Mouse (Mus musculus) MEL (cell line): ENCODE measurements around the gene Gm13288.
"Not testable (repeated sequence)": the region's sequence is repeated elsewhere in the genome, so short reads cannot be mapped to it uniquely, and the experiment has no call there.

Experiments used
- CTCF ChIP-seq, 3 experiments: IDR thresholded peaks in 2 of 3; conservative IDR thresholded peaks in 1 of 3; 2 replicates each; pipeline ENCODE4 v1.5.1; 2011 to 2012; ENCODE audit warnings: low read length in 3 of 3, low read depth in 2 of 3, mild to moderate bottlenecking in 2 of 3, improper control_type of control experiment in 1 of 3, inconsistent platforms in 1 of 3, mixed read lengths in 1 of 3, moderate library complexity in 1 of 3; ENCODE audit not compliant: control insufficient read depth in 1 of 3, insufficient read depth in 1 of 3, poor library complexity in 1 of 3, severe bottlenecking in 1 of 3
- HCFC1 ChIP-seq: IDR thresholded peaks from 2 replicates; pipeline ENCODE4 v1.6.1; 2012; ENCODE audit warnings: low read depth, mild to moderate bottlenecking, inconsistent platforms, low read length, improper control_type of control experiment, moderate library complexity
- NRF1 ChIP-seq: IDR thresholded peaks from 2 replicates; pipeline ENCODE4 v1.6.1; 2014; ENCODE audit warnings: low read depth, mild to moderate bottlenecking, inconsistent platforms, low read length, improper control_type of control experiment, moderate library complexity; ENCODE audit not compliant: poor library complexity, insufficient read depth, severe bottlenecking
- POLR2A ChIP-seq, 2 experiments: IDR thresholded peaks; 2 replicates each; pipeline ENCODE4 v1.6.1; 2011 to 2012; ENCODE audit warnings: low read length in 2 of 2, mild to moderate bottlenecking in 2 of 2, control low read depth in 1 of 2, improper control_type of control experiment in 1 of 2, low read depth in 1 of 2, moderate library complexity in 1 of 2; ENCODE audit not compliant: control insufficient read depth in 1 of 2, insufficient read depth in 1 of 2, poor library complexity in 1 of 2
- ZC3H11A ChIP-seq: IDR thresholded peaks from 2 replicates; pipeline ENCODE4 v1.6.1; 2012; ENCODE audit warnings: low read depth, mild to moderate bottlenecking, inconsistent platforms, low read length, improper control_type of control experiment
- ZNF384 ChIP-seq: IDR thresholded peaks from 2 replicates; pipeline ENCODE4 v1.6.1; 2012; ENCODE audit warnings: low read depth, mild to moderate bottlenecking, inconsistent platforms, low read length, improper control_type of control experiment

DNA sequence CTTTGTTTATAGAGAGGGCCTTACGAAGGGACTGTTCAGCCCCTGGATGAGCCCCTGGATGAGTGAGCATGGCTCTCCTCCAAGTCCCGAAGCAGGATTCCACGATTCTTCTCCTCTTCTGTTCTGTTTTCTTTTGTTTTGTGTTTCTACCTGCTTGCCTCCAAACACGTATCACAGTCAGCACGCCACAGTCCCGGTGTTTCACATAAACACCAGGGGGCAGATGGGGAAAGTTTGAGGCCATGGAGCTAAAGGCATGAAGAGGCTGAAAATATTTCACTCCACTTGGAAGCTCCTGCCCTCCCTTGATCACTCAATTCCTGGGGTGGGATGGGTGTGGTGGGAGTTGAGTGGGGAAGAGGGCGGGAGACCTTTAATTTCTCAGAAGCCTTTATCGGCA lies 43.6 kb upstream of the Gm13288 start:
- not testable (repeated sequence) for TF ChIP-seq ZC3H11A; ZNF384; NRF1; CTCF (IDR thresholded peaks at IDR 0.05 in 2 of 3, conservative IDR thresholded peaks at IDR 0.05 in 1 of 3; ENCODE audit: control insufficient read depth in 1 of 3, insufficient read depth in 1 of 3, low read depth in 2 of 3, low read length in 3 of 3, poor library complexity in 1 of 3, severe bottlenecking in 1 of 3); HCFC1; POLR2A (IDR thresholded peaks at IDR 0.05; ENCODE audit: control insufficient read depth in 1 of 2, insufficient read depth in 1 of 2, low read depth in 1 of 2, low read length in 2 of 2, poor library complexity in 1 of 2)
